Comparison of ENCODE assay signal across 19 mouse cellular contexts in genomic region chr4:47432766-47433165, GRCm38 (mm10). TPM values are rescaled to one million over a fixed set of nuclear protein-coding genes. Genes with fewer than 3 reads are reported as not detected.
DNase-seq lines count a peak whose midpoint lies in the region; ATAC-seq lines count a peak whose summit lies in the region.
"Had no signal": no experiment of that assay in that cellular context is flagged by ENCODE, and none has a peak within 500 bp of the region (broad histone marks: within the 10 kb centered on the region; RNA-seq: fewer than 3 reads in every experiment).

No protein-coding gene starts in this region.

- no peaks in the 10 kb centered on the region for H3K36me3 ChIP-seq in intestine, embryonic 14.5 days (ENCODE audit: control insufficient read depth, insufficient read depth, low read length)
- H3K36me3 ChIP-seq in intestine, embryonic 16.5 days (ENCODE audit: control insufficient read depth, insufficient read depth, low read length): no peaks in the 10 kb centered on the region
- H3K36me3 ChIP-seq: embryonic facial prominence, embryonic 13.5 days; embryonic facial prominence, embryonic 15.5 days; forebrain, embryonic 10.5 days; forebrain, embryonic 12.5 days had no signal

- H3K4me3 ChIP-seq in intestine, embryonic 14.5 days (ENCODE audit: low read depth, low read length): no peak overlapping the region
- no peak overlapping the region for H3K4me3 ChIP-seq in intestine, embryonic 16.5 days (ENCODE audit: low read length)
- H3K4me3 ChIP-seq: embryonic facial prominence, embryonic 13.5 days; embryonic facial prominence, embryonic 15.5 days; erythroblast, embryonic 14.5 days; forebrain, embryonic 10.5 days; forebrain, embryonic 12.5 days had no signal

- no peak for ATAC-seq in intestine, embryonic 14.5 days (replicated peaks; ENCODE audit: low FRiP score, low TSS enrichment, low read depth)
- no peak for ATAC-seq in intestine, embryonic 16.5 days
- ATAC-seq: forebrain, embryonic 14.5 days; forebrain, embryonic 16.5 days had no signal

- no peaks in the 10 kb centered on the region for H3K9me3 ChIP-seq in intestine, embryonic 14.5 days (ENCODE audit: control insufficient read depth, low read length)
- no peaks in the 10 kb centered on the region for H3K9me3 ChIP-seq in intestine, embryonic 16.5 days (ENCODE audit: control insufficient read depth, low read length)
- H3K9me3 ChIP-seq: embryonic facial prominence, embryonic 13.5 days; embryonic facial prominence, embryonic 15.5 days; forebrain, embryonic 10.5 days; forebrain, embryonic 12.5 days had no signal

- peak; percentile 30 to 47 for DNase-seq in cerebellum, postnatal 14 days
- no peak for DNase-seq in cerebellum, postnatal 4 days (ENCODE audit: low spot score in 2 of 2)
- peak; percentile 45 for DNase-seq in intestine, embryonic 14.5 days (ENCODE audit: low spot score)
- DNase-seq: adrenal gland, adult 2 months; adrenal gland, postnatal 10 days; adrenal gland, postnatal 25 days; cerebellum, adult 11 months; cerebellum, adult 18-20 months; cerebellum, adult 8-10 months; cerebellum, adult 9-11 months; embryo, embryonic 11 days had no signal

- peaks cover 15% of the 10 kb centered on the region for H3K4me1 ChIP-seq in intestine, embryonic 14.5 days (replicated peaks; ENCODE audit: control insufficient read depth, insufficient read depth, low read length)
- peaks cover 16% of the 10 kb centered on the region for H3K4me1 ChIP-seq in intestine, embryonic 16.5 days (ENCODE audit: control insufficient read depth, insufficient read depth, low read length)

- WGBS in intestine, embryonic 14.5 days: 91% methylated on average over 7 of the region's 7 CpGs
- WGBS in intestine, embryonic 16.5 days: 87% methylated on average over 7 of the region's 7 CpGs

- no peak overlapping the region for H3K27ac ChIP-seq in intestine, embryonic 14.5 days (ENCODE audit: low read depth)
- H3K27ac ChIP-seq in intestine, embryonic 16.5 days (ENCODE audit: low read length): no peak overlapping the region
- H3K27ac ChIP-seq: embryonic facial prominence, embryonic 13.5 days; embryonic facial prominence, embryonic 15.5 days; forebrain, embryonic 10.5 days; forebrain, embryonic 12.5 days had no signal

- H3K27me3 ChIP-seq in intestine, embryonic 14.5 days (replicated peaks; ENCODE audit: control insufficient read depth, insufficient read depth, low read length): no peaks in the 10 kb centered on the region
- H3K27me3 ChIP-seq in intestine, embryonic 16.5 days (replicated peaks; ENCODE audit: control insufficient read depth, insufficient read depth, low read length): peaks cover 5% of the 10 kb centered on the region; the same call in 1 of the 2 replicates
- H3K27me3 ChIP-seq: embryonic facial prominence, embryonic 13.5 days; embryonic facial prominence, embryonic 15.5 days had no signal

- H3K4me2 ChIP-seq in intestine, embryonic 14.5 days (ENCODE audit: low read length): no peak overlapping the region
- no peak overlapping the region for H3K4me2 ChIP-seq in intestine, embryonic 16.5 days (ENCODE audit: low read depth, low read length)
- H3K4me2 ChIP-seq: embryonic facial prominence, embryonic 13.5 days; embryonic facial prominence, embryonic 15.5 days; forebrain, embryonic 12.5 days had no signal

- H3K9ac ChIP-seq in intestine, embryonic 14.5 days (ENCODE audit: low read length): no peak overlapping the region
- no peak overlapping the region for H3K9ac ChIP-seq in intestine, embryonic 16.5 days (ENCODE audit: low read depth, low read length)
- H3K9ac ChIP-seq: embryonic facial prominence, embryonic 13.5 days; embryonic facial prominence, embryonic 15.5 days; forebrain, embryonic 12.5 days had no signal

RNA-seq across cellular contexts. Expression of gene Alg2, which starts 41.4 kb away (rescaled TPM):
- 65.8 and 74.5 TPM in 2 replicates for polyA plus RNA-seq in intestine, embryonic 14.5 days (2014; fragmentation: Nextera tagmentation; extraction: Ambion mirVana)
- polyA plus RNA-seq in intestine, embryonic 16.5 days (2015; fragmentation: Nextera tagmentation; extraction: Ambion mirVana): 50.6 and 52.2 TPM in 2 replicates

RNA-seq across cellular contexts. Expression of gene Sec61b, which starts 41.7 kb away (rescaled TPM):
- 398 and 449 TPM in 2 replicates for polyA plus RNA-seq in intestine, embryonic 14.5 days (2014; fragmentation: Nextera tagmentation; extraction: Ambion mirVana)
- polyA plus RNA-seq in intestine, embryonic 16.5 days (2015; fragmentation: Nextera tagmentation; extraction: Ambion mirVana): 404 and 418 TPM in 2 replicates

Comparison
In these comparisons a context has a peak if more than half of its experiments do, and no peak if none do; other contexts are left out.
1. DNase-seq: peak in cerebellum, postnatal 14 days (2 of 2) and intestine, embryonic 14.5 days (single experiment); none in cerebellum, postnatal 4 days (0 of 2).